Mouse (Mus musculus) telencephalon, adult 2 months (tissue): ENCODE measurements at regions not wholly inside any gene's neighbourhood (a gene's known extent, or its start where the extent isn't known, plus 50 kb on each side); places are given as distances from the start of the nearest gene placed in this dataset.
A peak's percentile ranks its signal among the peaks of the same experiment; 100 is the strongest.

ENCODE experiments used
- DNase-seq: peaks from one replicate; pipeline ENCODE4 v3.0.0-alpha.2; 2011; ENCODE audit warnings: low read depth, low spot score

DNA sequence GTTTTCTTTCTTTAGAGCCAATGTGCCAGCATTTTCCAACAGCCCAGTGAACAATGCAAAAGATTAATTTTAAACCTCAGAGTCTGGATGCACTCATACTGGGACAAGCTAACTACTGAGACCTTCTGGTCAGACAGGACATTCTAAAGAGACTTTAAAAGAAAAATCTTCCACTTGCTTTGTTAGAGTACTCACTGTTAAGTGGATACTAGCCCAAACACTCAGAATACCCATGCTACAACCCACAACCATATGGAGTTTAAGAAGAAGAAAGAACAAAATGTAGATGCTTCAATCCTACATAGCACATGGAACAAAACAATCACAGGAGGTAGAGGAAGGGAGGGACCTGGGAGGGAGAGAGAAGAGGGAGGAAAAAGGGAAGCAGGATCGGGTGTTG lies 167.3 kb upstream of the Slc35b3 start:
- DNase-seq: peak; percentile 24

GRCm38 (mm10) chr13:39092058-39092457 lies 131.4 kb upstream of the Slc35b3 start:
- no peak for DNase-seq

DNA sequence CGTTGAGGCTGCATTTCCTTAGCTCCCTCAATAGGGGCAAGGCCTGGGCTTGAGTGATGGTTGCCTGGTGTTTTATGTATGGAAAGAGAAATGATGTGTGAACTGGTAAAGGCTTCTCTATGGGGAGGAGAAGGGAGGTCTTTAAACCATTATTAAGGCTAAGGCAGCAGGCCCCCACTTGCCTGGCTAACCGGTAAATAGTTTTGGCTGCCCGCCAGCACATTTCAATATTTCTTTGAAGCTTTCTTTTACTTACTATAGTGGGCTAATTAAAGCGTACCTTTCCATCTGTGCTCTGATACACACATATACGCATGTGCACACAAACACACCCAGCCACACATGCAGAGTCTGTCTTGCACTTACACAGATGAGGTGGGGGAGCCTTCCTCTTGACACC lies 123.9 kb upstream of the Slc35b3 start:
- no peak for DNase-seq

GRCm38 (mm10) chr13:39074211-39074610 lies 113.5 kb upstream of the Slc35b3 start:
- no peak for DNase-seq

- no peak for DNase-seq
Observed at GRCm38 (mm10) chr13:39032263-39032662, 71.6 kb upstream of the Slc35b3 start.

- no peak for DNase-seq
Observed at GRCm38 (mm10) chr13:39020168-39020567, 59.5 kb upstream of the Slc35b3 start.

DNA sequence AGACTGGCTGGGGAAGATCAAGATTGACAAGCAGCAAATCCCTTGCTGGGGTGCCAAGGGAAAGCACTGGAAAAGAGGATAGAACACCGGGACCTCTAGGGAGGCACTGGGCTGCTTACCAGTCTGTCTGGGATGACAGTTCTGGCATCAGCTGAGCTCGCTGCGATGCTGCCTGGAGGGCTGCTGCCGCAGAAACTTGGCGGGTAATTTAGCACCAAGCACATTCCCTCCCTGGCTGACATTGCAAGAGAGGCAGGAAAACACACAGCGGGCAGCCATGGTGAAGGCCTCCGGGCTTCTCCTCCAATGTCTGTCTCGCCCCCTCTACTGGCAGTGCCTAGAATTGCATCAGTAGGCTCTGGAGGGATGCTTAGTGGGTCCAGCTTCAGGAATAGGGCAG lies 51.0 kb upstream of the Slc35b3 start:
- peak; percentile 51 for DNase-seq
